Mouse (Mus musculus) spleen, adult 2 months (tissue): Measurements from ENCODE around the gene Spem2. TPM values are rescaled to one million over a fixed set of nuclear protein-coding genes. Genes with fewer than 3 reads are reported as not detected.

ENCODE experiments used
- DNase-seq, 2 experiments: peaks; one replicate each; pipeline versions ENCODE4 v3.0.0 to v3.0.0-alpha.2; 2012 to 2021; ENCODE audit warnings: low spot score in 2 of 2, low read depth in 1 of 2
- H3K27ac ChIP-seq: fragments of 200-500 bp; 2 replicates; pipeline ENCODE4 v1.5.1; 2012; ENCODE audit warnings: low read length, inconsistent platforms; ENCODE audit not compliant: insufficient read depth
- H3K27me3 ChIP-seq: fragments of 200-500 bp; 2 replicates; pipeline ENCODE4 v1.6.1; 2012; ENCODE audit warnings: mild to moderate bottlenecking, moderate library complexity, low read length, inconsistent platforms; ENCODE audit not compliant: control insufficient read depth, insufficient read depth
- H3K36me3 ChIP-seq: fragments of 200-500 bp; 2 replicates; pipeline ENCODE4 v1.6.1; 2012; ENCODE audit warnings: mild to moderate bottlenecking, low read length, inconsistent platforms; ENCODE audit not compliant: control insufficient read depth, insufficient read depth
- H3K4me1 ChIP-seq: fragments of 200-500 bp; 2 replicates; pipeline ENCODE4 v1.6.1; 2011; ENCODE audit warnings: inconsistent platforms; ENCODE audit not compliant: control insufficient read depth, insufficient read depth, insufficient read length
- H3K4me3 ChIP-seq: fragments of 200-500 bp; 2 replicates; pipeline ENCODE4 v1.5.1; 2011; ENCODE audit warnings: mild to moderate bottlenecking, inconsistent platforms; ENCODE audit not compliant: insufficient read depth, insufficient read length; ENCODE audit errors: extremely low read depth
- CTCF ChIP-seq: fragments of 200-500 bp; IDR thresholded peaks from 2 replicates; pipeline ENCODE4 v1.5.1; 2011; ENCODE audit warnings: mild to moderate bottlenecking, inconsistent platforms; ENCODE audit not compliant: insufficient read depth, insufficient read length, insufficient replicate concordance; ENCODE audit errors: extremely low read depth
- POLR2A ChIP-seq: fragments of 200-500 bp; IDR thresholded peaks from 2 replicates; pipeline ENCODE4 v1.6.1; 2011; ENCODE audit warnings: low read depth, low read length, inconsistent platforms
- WGBS: fragments of 180-500 bp; shearing (Covaris S2); methylation state at CpG from one replicate; pipeline ENCODE4 v1.1.7; 2018; 5-methylcytosine and 5-hydroxymethylcytosine counted together
- polyA plus RNA-seq: library from polyadenylated mRNA; depleted of rRNA; stranded (reverse); fragments of >200 nt; gene quantifications from 2 replicates; pipeline ENCODE4 v1.2.3, GENCODE M21; 2012

Spem2 gene
- polyA plus RNA-seq, 1 experiment: not detected

DNA sequence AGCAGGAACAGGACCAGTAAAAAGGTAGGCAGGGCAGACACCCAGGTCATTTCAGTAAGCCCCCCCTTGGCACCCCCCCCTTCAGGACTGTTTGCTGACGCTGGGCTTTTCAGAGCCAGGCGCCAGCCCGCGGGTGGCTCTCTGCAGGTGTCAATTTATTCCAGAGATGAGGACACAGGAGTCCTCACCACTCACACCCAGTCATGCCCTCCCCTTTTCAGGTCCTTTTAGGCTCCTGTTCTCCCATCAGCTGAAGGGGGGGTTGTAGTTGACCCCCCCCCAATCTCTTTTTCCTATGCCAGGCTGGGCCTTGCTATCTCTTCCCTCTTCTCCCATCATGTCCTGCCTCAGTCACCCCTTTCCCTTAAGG, 17.7 kb upstream of the Spem2 start:
- WGBS: 62% methylated on average over 4 of the region's 4 CpGs
- Histone ChIP-seq H3K27ac (no peak overlapping the region), H3K4me3 (no peak overlapping the region), H3K36me3 (no peaks in the 10 kb centered on the region), H3K27me3 (peaks cover 13% of the 10 kb centered on the region), H3K4me1 (peaks cover 10% of the 10 kb centered on the region)
- DNase-seq: no peak
- TF ChIP-seq CTCF (no peak), POLR2A (no peak)

DNA sequence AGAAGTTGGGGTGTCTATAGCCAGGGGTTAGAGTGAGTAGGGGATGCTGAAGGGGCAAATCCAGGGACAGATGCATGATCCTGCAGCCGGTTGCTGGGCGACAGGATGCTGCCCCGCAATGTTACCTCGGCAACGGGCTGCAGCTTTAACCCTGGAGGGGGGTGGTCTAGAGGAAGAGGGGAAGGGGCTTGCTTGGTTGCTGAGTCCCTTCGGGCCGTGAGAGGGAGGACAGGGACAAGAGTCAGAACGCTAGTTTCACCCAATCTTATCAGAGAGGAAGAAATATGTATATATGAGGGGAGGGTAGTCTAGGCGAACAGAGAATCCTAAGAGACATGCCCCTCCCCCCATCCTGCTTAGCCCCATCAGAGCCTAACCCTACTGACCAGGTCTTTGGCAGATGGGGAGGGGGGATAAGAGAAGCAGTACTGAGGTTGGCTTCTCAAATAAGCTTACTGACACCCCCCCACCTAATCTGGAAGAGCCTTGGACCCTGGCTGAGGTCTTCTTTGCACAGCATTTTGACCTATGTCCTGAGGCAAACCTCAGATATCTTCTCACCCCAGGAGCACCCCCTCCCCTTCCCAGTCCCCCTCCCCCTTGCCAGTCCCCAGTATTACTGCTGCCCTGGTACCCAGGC, 17.2 kb upstream of the Spem2 start:
- H3K36me3 ChIP-seq: no peaks in the 10 kb centered on the region
- TF ChIP-seq POLR2A (no peak), CTCF (no peak)
- H3K27ac ChIP-seq: no peak overlapping the region
- H3K27me3 ChIP-seq: peaks cover 13% of the 10 kb centered on the region
- H3K4me3 ChIP-seq: no peak overlapping the region
- H3K4me1 ChIP-seq: peaks cover 10% of the 10 kb centered on the region
- DNase-seq: no peak
- WGBS: 82% methylated on average over 9 of the region's 9 CpGs

DNA sequence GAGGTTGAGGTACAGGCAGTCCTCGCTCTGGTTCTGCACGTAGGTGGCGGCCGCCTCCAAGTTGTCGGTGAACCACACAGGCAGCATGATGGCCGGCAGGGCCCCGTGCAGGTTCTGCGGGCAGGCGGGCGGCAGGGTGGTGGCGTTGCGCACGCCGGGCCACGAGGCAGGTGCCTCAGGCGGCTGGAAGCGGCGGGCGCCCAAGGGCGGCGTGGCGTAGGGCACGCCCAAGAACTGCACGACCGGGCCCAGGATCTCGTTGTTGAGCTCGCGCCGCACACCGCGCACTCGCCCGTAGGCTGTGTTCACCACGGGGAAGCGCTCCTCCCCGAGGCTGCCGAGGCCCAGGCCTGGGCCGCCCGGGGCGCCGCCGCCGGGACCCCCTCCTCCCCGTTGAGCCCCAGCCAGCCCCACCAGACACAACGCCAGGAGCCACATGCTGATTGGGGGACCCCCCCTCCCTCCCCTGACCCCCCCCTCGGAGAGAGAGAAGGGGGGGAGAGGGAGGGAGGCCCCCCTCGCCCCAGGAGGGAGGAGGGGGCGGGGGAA, 15.8 kb upstream of the Spem2 start:
- DNase-seq: peak in 1 of 2 experiments; percentile 39
- Histone ChIP-seq H3K4me1 (peaks cover 10% of the 10 kb centered on the region), H3K27ac (no peak overlapping the region), H3K4me3 (peak overlapping the region; percentile 27; the same call in 1 of the 2 replicates), H3K27me3 (peaks cover 13% of the 10 kb centered on the region), H3K36me3 (no peaks in the 10 kb centered on the region)
- WGBS: 9% methylated on average over 44 of the region's 48 CpGs
- TF ChIP-seq CTCF (no peak), POLR2A (no peak)

DNA sequence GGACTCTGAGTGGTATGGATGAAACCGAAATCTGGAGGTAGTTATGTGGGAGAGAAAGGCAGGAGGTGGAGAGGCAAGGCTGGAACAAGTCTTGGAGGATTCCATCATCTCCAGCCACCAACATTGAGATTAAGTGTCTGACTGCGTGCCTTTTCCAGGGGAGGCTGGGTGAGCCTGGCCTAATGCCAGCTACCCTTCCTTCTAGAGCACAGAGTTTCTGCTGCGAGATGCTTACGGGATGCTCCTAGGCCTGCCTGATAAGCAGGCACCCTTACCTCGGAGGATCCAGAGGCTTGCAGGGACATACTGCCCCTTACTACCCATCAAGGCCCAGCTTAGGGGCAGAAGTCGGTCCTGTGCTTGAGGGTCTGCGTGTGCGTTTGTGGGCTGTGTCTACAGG, 15.3 kb upstream of the Spem2 start:
- no peaks in the 10 kb centered on the region for H3K36me3 ChIP-seq
- peak overlapping the region; percentile 27; the same call in 1 of the 2 replicates for H3K4me3 ChIP-seq
- peaks cover 13% of the 10 kb centered on the region for H3K27me3 ChIP-seq
- no peak for TF ChIP-seq CTCF
- TF ChIP-seq POLR2A: no peak
- WGBS: 43% methylated on average over 8 of the region's 8 CpGs
- no peak overlapping the region for H3K27ac ChIP-seq
- peaks cover 10% of the 10 kb centered on the region for H3K4me1 ChIP-seq
- DNase-seq: no peak

DNA sequence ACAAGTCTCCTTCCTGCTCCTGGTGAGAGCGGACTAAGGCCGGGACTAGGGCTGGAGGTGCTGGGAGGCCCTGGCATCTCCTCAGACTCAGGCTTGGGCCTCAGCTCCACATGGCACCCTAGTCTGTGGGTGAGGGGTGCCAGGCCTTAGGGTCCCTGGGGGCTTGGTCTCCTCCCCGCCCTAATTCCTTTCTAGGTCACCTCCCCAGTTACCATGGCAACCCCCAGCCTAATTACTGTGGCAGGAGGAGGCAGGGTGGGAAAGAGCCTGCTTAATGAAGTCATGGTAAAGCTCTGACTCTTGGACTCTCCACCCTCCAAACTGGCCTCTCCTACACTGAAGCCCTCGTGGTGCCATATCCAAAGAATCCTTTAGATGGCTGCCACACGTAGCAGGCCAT, 10.6 kb upstream of the Spem2 start:
- DNase-seq: no peak

DNA sequence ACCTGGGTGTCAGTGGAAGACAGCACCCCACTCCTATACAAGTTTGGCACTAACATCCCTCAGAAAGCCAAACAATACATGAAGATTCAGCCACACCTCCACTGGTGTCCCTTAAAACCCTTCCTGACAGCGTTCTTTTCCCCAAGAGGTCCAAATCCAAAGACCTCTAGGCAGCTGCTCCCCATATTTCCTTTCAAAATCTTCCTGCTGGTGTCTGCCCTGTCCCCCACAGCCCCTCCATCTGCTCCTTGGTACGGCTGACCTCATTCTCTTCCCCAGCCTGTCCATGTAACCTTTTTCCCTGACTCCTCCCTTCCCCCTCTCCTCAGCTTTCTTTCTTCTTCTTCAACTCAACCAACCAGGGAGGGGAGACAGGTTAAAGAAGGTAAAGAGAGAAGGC, 5.2 kb upstream of the Spem2 start:
- no peaks in the 10 kb centered on the region for H3K4me1 ChIP-seq
- no peak for DNase-seq
- TF ChIP-seq CTCF: no peak
- no peak for TF ChIP-seq POLR2A
- no peaks in the 10 kb centered on the region for H3K36me3 ChIP-seq
- 90% methylated on average over 2 of the region's 2 CpGs for WGBS
- no peak overlapping the region for H3K27ac ChIP-seq
- no peak overlapping the region for H3K4me3 ChIP-seq
- no peaks in the 10 kb centered on the region for H3K27me3 ChIP-seq

More for the DNA sequence above, 10.6 kb upstream of the Spem2 start:
- H3K27me3 ChIP-seq: no peaks in the 10 kb centered on the region
- WGBS: 88% methylated on average over 5 of the region's 5 CpGs
- no peaks in the 10 kb centered on the region for H3K36me3 ChIP-seq
- no peak overlapping the region for H3K4me3 ChIP-seq
- no peaks in the 10 kb centered on the region for H3K4me1 ChIP-seq
- H3K27ac ChIP-seq: no peak overlapping the region
- TF ChIP-seq POLR2A (no peak), CTCF (no peak)

DNA sequence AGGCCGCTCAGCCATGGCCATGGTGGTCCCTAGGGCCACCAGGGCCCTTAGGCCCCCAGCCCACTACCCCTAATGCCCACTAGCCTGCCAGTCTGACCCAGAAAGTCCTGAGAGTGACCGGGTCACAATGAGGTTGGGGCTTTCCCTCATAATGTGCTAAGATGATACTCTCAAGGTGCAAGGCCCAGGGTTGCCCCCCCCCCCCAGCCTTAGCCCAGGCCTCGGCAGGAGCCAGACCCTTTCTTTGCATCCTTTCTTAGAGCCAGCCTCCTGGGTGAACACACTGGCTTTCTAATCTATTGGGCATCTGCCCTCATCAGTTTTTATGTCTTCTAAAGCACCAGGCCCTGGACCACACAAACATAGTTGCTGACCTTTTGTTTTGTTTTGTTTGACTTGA, 3.8 kb upstream of the Spem2 start, which contains the start of gene Spem1:
Spem1 (minus strand) TSS at position 101 of the 400 bp plus-strand sequence.
- no peak within 1 kb of the TSS for H3K27ac ChIP-seq
- no peaks in the 10 kb centered on the region for H3K36me3 ChIP-seq
- H3K4me3 ChIP-seq: no peak within 1 kb of the TSS
- TF ChIP-seq POLR2A (no peak), CTCF (no peak)
- no peaks in the 10 kb centered on the region for H3K4me1 ChIP-seq
- 85% methylated on average over 3 of the region's 3 CpGs for WGBS
- no peak for DNase-seq
- H3K27me3 ChIP-seq: no peaks in the 10 kb centered on the region
